Mouse (Mus musculus) E14TG2a.4 (cell line): ENCODE measurements at regions not wholly inside any gene's neighbourhood (a gene's known extent, or its start where the extent isn't known, plus 50 kb on each side); places are given as distances from the start of the nearest gene placed in this dataset.

Experiments used
- CTCF ChIP-seq: conservative IDR thresholded peaks from 2 replicates; pipeline ENCODE4 v1.5.1; 2014; ENCODE audit warnings: low read length
- NANOG ChIP-seq: IDR thresholded peaks from 2 replicates; pipeline ENCODE4 v1.6.1; 2014; ENCODE audit warnings: borderline replicate concordance, low read length, mixed read lengths
- POU5F1 ChIP-seq: IDR thresholded peaks from 2 replicates; pipeline ENCODE4 v1.6.1; 2014; ENCODE audit warnings: low read length, borderline replicate concordance

DNA sequence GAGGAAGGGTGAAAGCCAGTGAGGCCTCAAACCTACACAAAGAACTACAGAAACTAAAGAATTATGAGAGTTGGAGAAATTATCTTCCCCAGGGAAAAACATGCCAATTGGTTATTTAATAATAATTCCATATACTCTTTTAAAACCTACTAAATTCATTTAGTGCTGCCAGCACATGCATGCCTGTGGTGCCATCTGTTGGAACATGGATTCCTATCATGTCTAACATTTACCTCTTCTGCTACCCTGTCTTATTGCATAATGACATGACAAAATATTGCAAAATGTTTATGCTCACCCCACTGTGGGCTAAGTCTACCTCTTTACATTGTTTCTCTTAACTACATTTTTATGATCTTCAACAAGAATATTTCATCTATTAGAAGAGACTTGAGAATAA is 178.7 kb upstream of the 4933412E24Rik start:
- TF ChIP-seq CTCF (no peak), POU5F1 (no peak), NANOG (no peak)
